Mouse (Mus musculus) neural tube, embryonic 12.5 days (tissue): Measurements from ENCODE around the gene Cnot10. TPM values are rescaled to one million over a fixed set of nuclear protein-coding genes. Genes with fewer than 3 reads are reported as not detected.

Experiments
- ATAC-seq: fragments of 200-750 bp; cut with Nextera tagmentation; 2 replicates; pipeline ENCODE4 v1.8.0; 2017; ENCODE audit warnings: low read depth, mild to moderate bottlenecking, moderate TSS enrichment, moderate library complexity; ENCODE audit not compliant: low FRiP score
- H3K27ac ChIP-seq: fragments of 300-500 bp; sonication (generic); 2 replicates; pipeline ENCODE4 v1.5.1; 2016
- H3K27me3 ChIP-seq: fragments of 300-500 bp; sonication (generic); replicated peaks from 2 replicates; pipeline ENCODE4 v1.6.1; 2016; ENCODE audit warnings: mild to moderate bottlenecking
- H3K36me3 ChIP-seq: fragments of 300-500 bp; sonication (generic); 2 replicates; pipeline ENCODE4 v1.6.1; 2016; ENCODE audit warnings: mild to moderate bottlenecking
- H3K4me1 ChIP-seq: fragments of 300-500 bp; sonication (generic); 2 replicates; pipeline ENCODE4 v1.6.1; 2016
- H3K4me2 ChIP-seq: fragments of 300-500 bp; sonication (generic); replicated peaks from 2 replicates; pipeline ENCODE4 v1.6.1; 2016; ENCODE audit warnings: mild to moderate bottlenecking
- H3K4me3 ChIP-seq: fragments of 300-500 bp; sonication (generic); 2 replicates; pipeline ENCODE4 v1.5.1; 2016
- H3K9ac ChIP-seq: fragments of 300-500 bp; sonication (generic); 2 replicates; pipeline ENCODE4 v1.6.1; 2016; ENCODE audit warnings: mild to moderate bottlenecking
- H3K9me3 ChIP-seq: fragments of 300-500 bp; sonication (generic); 2 replicates; pipeline ENCODE4 v1.6.1; 2016; ENCODE audit warnings: mild to moderate bottlenecking
- WGBS: fragments of 180-500 bp; shearing (Covaris S2); methylation state at CpG from one replicate; pipeline ENCODE4 v1.1.7; 2016; 5-methylcytosine and 5-hydroxymethylcytosine counted together
- polyA plus RNA-seq: library from polyadenylated mRNA; unstranded; fragments of >200 nt; fragmentation: Nextera tagmentation; extraction: Ambion mirVana; gene quantifications from 2 replicates; pipeline ENCODE4 v1.2.1, GENCODE M21; 2016

Gene Cnot10
- polyA plus RNA-seq, 1 experiment from 2014 or later: 64.3 TPM

DNA sequence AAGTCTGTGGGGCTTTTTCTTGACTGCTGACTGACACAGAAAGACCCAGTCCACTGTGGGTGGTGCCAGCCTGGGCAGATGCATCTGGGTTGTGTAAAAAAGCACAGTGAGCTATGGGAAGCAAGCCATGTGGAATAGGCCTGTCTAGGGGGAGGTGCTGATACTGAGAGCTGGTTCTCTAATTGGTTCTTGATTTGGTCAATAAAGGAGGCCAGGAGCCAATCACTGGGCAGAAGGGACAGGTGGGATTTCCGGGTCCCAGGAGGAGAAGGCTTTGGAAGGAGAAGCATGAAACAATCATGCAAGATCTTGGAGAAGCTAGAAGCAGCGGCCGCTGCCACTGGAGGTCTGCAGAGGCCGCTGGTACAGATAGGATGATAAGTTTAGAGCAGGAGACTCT, 27.4 kb downstream of the Cnot10 start:
- Histone ChIP-seq H3K4me2 (no peak overlapping the region), H3K27me3 (no peaks in the 10 kb centered on the region), H3K4me1 (no peaks in the 10 kb centered on the region), H3K27ac (no peak overlapping the region), H3K4me3 (no peak overlapping the region), H3K36me3 (peaks cover 76% of the 10 kb centered on the region), H3K9ac (no peak overlapping the region), H3K9me3 (no peaks in the 10 kb centered on the region)
- ATAC-seq: no peak
- WGBS: 87% methylated on average over 4 of the region's 4 CpGs

DNA sequence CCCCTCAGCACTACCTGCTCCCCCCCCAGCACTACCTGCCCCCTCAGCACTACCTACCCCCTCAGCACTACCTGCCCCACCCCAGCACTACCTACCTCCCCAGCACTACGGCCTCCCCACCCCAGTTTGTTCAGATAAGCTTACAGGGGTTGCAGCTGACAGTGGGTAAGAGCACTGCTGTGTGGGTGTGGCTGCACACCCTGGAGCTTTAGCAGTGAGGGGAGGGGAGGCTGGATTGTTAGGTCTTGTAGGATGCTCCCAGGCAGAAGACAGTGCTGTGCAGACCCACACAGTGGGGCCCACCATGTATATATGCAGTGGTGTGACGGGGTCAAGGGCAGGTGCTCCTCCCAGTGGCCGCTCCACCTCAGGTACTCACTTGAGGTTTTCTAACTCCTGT, 29.7 kb downstream of the Cnot10 start:
- 92% methylated on average over 3 of the region's 3 CpGs for WGBS
- H3K36me3 ChIP-seq: peaks cover 70% of the 10 kb centered on the region

DNA sequence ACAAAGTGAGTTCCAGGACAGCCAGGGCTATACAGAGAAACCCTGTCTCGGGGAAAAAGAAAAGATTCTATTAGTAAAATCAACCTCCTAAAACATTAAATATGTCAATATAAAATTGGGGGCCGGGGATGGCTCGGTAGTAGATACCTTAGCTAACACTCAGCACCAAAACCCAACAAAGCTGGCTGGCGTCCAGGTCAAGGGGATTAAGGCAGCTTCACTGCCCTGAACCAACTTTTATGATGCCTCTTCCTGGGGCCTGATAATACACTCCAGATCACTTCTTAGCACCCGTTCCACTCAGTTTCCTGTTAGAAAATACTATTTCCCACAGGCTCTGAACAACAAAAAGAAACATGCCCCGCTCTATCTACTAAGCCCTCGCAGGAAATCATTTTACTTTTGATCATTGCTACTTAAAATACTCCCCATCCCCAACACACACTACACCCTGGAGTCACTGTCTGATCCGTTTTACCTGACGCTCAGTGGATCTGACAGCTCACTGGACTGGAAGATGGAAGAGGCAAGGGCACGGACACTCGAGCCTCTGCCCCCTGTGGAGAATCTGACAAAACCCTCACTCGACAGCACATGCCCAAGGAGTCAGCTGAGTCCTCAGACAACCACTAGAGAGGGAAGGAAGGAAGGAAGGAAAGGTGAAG, 36.0 kb downstream of the Cnot10 start:
- Histone ChIP-seq H3K4me2 (no peak overlapping the region), H3K27ac (no peak overlapping the region), H3K4me1 (no peaks in the 10 kb centered on the region), H3K9me3 (no peaks in the 10 kb centered on the region), H3K27me3 (no peaks in the 10 kb centered on the region), H3K9ac (no peak overlapping the region), H3K36me3 (peaks cover 52% of the 10 kb centered on the region), H3K4me3 (no peak overlapping the region)
- WGBS: 71% methylated on average over 12 of the region's 12 CpGs
- ATAC-seq: no peak

More for the DNA sequence above, 29.7 kb downstream of the Cnot10 start:
- no peaks in the 10 kb centered on the region for H3K9me3 ChIP-seq
- H3K27me3 ChIP-seq: no peaks in the 10 kb centered on the region
- no peak overlapping the region for H3K9ac ChIP-seq
- H3K4me1 ChIP-seq: no peaks in the 10 kb centered on the region
- H3K27ac ChIP-seq: no peak overlapping the region
- H3K4me3 ChIP-seq: no peak overlapping the region
- no peak for ATAC-seq
- H3K4me2 ChIP-seq: no peak overlapping the region

DNA sequence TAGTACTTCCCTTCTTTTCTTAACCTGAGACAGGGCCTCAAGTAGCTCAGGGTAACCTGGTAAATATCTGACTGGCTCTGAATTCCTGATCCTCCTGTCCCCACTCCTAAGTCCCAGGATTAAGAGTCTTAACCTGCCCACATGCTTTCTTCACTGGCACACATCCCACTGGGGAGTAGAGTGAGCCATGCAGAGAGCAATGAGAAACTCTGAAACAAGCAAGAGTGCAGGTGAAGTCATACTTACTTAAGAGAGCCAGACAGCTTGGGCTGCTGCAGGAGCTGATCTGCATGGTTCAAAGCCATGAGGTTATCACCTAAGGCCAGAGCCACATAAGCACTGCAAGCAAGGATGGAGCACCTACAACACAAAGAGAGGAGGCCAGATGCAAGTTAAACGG, 38.9 kb downstream of the Cnot10 start:
- no peaks in the 10 kb centered on the region for H3K9me3 ChIP-seq
- H3K27me3 ChIP-seq: no peaks in the 10 kb centered on the region
- no peak for ATAC-seq

DNA sequence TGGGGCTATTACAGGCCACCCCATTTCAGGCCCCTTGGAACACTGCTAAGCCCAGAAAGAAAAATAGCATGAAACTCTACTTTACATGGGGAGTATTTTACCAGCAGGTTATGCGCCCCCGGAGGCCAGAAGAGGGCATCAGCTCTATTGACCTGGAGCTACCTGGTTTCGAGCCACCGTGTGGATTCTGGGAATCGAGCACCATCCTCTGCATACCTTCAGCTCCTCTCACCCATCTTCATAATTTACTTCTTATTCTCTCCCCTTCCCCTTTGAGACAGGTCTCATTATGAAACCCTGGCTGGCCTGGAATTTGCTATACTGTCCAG, 55.0 kb downstream of the Cnot10 start:
- H3K36me3 ChIP-seq: peaks cover 37% of the 10 kb centered on the region
- no peak for ATAC-seq
- H3K9ac ChIP-seq: no peak overlapping the region
- 35% methylated on average over 5 of the region's 5 CpGs for WGBS
- no peak overlapping the region for H3K4me3 ChIP-seq
- H3K27ac ChIP-seq: no peak overlapping the region
- H3K9me3 ChIP-seq: no peaks in the 10 kb centered on the region
- peaks cover 6% of the 10 kb centered on the region for H3K4me1 ChIP-seq
- H3K27me3 ChIP-seq: no peaks in the 10 kb centered on the region
- peak overlapping the region; percentile 59; the same call in 1 of the 2 replicates for H3K4me2 ChIP-seq

More for the DNA sequence above, 38.9 kb downstream of the Cnot10 start:
- H3K27ac ChIP-seq: no peak overlapping the region
- H3K36me3 ChIP-seq: peaks cover 57% of the 10 kb centered on the region
- no peaks in the 10 kb centered on the region for H3K4me1 ChIP-seq
- no peak overlapping the region for H3K9ac ChIP-seq
- no peak overlapping the region for H3K4me3 ChIP-seq
- no peak overlapping the region for H3K4me2 ChIP-seq
- 58% methylated on average over 1 of the region's 1 CpGs for WGBS

DNA sequence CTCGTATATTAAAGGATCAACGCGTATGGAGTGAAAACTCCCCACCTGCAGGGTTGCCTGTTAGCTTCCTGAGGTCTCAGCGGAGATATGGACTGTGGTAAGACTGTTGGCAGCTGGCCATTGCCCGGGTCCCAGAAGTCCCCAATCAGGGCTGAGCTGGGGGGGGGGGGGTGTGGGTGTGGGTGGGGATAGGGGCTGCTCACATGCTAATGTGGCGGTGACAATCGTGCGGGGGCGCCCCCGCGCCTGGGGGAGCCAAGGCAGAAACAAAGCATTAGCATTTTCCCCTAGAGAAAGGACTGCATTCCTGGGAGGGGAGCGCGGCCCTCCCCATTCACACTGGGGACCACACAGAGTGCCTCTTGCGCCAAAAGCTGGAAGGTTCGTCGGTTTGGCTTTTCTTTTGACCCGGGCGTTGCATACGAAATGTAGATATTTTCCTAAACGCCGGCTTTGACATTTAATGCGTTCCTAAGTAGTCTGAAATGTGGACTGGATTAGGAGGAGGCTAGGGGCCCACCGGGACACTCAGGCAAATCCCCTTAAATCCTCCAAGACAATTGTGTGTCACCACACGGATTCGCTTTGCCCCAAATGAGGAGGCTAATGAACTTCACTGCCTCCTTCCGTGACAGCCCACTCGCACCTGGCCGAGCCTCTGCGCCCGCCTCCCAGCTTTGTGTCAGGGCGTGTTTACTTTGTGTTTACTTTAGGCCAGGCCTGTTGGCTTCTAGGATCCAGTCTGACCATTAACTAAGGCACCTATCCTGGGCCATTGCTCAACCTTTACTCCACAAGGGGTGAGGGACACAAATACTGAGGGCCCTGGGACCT, 55.6 kb downstream of the Cnot10 start:
- peak; percentile 89 for ATAC-seq
- H3K36me3 ChIP-seq: peaks cover 32% of the 10 kb centered on the region
- WGBS: 3% methylated on average over 31 of the region's 31 CpGs
- no peaks in the 10 kb centered on the region for H3K27me3 ChIP-seq
- H3K27ac ChIP-seq: 0 out of 2 replicates have a peak overlapping the region, but pooled peaks have one; percentile 3
- H3K4me3 ChIP-seq: 0 out of 2 replicates have a peak overlapping the region, but pooled peaks have one; percentile 9
- no peaks in the 10 kb centered on the region for H3K9me3 ChIP-seq
- H3K9ac ChIP-seq: no peak overlapping the region
- peak overlapping the region; percentile 59 for H3K4me2 ChIP-seq
- peaks cover 6% of the 10 kb centered on the region for H3K4me1 ChIP-seq

DNA sequence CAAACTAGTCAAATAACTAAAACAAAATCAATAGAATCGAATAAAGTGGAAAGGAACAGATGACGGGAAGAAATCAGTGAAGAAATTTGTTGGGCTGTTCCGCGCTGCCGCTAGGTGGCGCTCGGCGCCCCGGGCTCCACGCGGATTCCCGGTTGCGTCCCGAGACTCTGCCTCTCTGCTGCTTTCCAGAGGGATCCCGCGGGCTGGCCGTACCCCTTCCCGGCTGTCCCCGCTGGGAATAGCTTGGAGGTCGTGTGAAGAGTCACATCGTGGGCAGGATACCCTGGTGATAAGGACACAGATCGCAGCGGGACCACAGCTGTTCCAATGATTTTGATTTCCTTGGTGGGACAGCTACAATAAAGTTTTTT, 56.2 kb downstream of the Cnot10 start:
- H3K4me2 ChIP-seq: peak overlapping the region; percentile 59
- H3K4me3 ChIP-seq: 0 out of 2 replicates have a peak overlapping the region, but pooled peaks have one; percentile 9
- ATAC-seq: peak; percentile 83
- 0 out of 2 replicates have a peak overlapping the region, but pooled peaks have one; percentile 3 for H3K27ac ChIP-seq
- no peak overlapping the region for H3K9ac ChIP-seq
- 1% methylated on average over 23 of the region's 23 CpGs for WGBS
- H3K27me3 ChIP-seq: no peaks in the 10 kb centered on the region
- H3K9me3 ChIP-seq: no peaks in the 10 kb centered on the region
- H3K36me3 ChIP-seq: peaks cover 26% of the 10 kb centered on the region
- H3K4me1 ChIP-seq: peaks cover 6% of the 10 kb centered on the region

DNA sequence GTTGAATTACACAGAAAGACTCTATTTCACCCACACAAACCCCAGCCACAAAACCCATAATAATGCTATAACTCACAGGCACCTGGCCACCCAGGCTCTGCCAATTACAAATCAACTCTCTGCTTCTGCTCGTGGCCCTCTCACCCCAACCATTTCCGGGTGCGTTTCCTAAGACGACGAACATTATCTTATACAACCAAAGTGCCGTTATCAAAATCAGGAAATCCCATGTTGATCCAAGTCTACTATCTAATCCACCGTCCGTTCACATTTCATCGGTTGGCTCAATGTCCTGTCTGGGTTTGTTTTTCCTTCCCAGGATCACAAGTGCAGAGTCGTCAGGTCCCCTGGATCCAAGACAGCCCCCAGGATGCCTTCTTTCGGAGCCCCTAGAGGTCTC, 61.3 kb downstream of the Cnot10 start:
- Histone ChIP-seq H3K27ac (no peak overlapping the region), H3K4me2 (no peak overlapping the region), H3K36me3 (no peaks in the 10 kb centered on the region), H3K9ac (no peak overlapping the region), H3K4me1 (no peaks in the 10 kb centered on the region), H3K4me3 (no peak overlapping the region), H3K27me3 (no peaks in the 10 kb centered on the region), H3K9me3 (no peaks in the 10 kb centered on the region)
- 84% methylated on average over 11 of the region's 11 CpGs for WGBS
- ATAC-seq: no peak

DNA sequence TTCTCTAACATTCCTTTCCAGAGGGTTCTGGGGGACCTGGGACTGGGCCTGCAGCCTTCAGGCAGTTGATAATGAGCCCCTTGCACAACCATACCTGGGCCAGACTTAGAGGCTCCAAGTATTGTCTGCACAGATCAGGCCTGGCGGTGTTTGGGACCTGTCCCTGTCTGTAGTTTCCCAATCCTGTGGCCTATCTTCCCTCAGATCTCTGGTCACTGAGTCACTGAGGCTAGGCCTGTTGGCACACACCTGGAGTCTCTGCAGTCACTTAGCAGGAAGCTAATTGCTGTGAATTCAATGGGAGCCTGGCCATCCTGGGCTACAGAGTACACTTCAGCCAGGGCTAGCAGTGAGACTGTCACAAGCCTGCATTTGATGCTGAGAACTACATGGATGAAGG, 64.0 kb downstream of the Cnot10 start:
- H3K9me3 ChIP-seq: no peaks in the 10 kb centered on the region
- no peaks in the 10 kb centered on the region for H3K36me3 ChIP-seq
- WGBS: 93% methylated on average over 1 of the region's 1 CpGs
- no peaks in the 10 kb centered on the region for H3K27me3 ChIP-seq
- ATAC-seq: no peak
- no peak overlapping the region for H3K4me2 ChIP-seq
- no peak overlapping the region for H3K27ac ChIP-seq
- H3K9ac ChIP-seq: no peak overlapping the region
- H3K4me3 ChIP-seq: no peak overlapping the region
- no peaks in the 10 kb centered on the region for H3K4me1 ChIP-seq

DNA sequence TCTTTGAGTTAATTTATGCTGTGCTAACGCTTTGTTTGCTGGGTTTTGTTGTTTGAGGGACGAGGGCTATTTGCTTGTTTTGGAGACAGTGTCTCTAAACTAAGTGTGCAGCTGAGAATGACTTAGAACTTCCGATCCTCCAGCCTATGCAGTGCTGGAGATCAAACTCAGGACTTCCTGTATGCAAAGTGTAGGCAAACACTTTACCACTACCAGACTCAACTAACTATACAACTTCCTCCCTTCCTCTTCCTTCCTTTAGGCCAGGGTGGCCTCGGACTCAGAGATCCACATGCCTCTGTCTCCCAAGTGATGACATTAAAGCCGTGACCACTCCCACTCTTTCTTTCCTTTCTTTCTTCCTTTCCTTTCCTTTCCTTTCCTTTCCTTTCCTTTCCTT, 66.5 kb downstream of the Cnot10 start:
- Histone ChIP-seq H3K9me3 (no peaks in the 10 kb centered on the region), H3K4me1 (no peaks in the 10 kb centered on the region), H3K27me3 (no peaks in the 10 kb centered on the region), H3K4me2 (no peak overlapping the region), H3K27ac (no peak overlapping the region), H3K36me3 (no peaks in the 10 kb centered on the region), H3K4me3 (no peak overlapping the region), H3K9ac (no peak overlapping the region)
- ATAC-seq: no peak
- 62% methylated on average over 5 of the region's 5 CpGs for WGBS

DNA sequence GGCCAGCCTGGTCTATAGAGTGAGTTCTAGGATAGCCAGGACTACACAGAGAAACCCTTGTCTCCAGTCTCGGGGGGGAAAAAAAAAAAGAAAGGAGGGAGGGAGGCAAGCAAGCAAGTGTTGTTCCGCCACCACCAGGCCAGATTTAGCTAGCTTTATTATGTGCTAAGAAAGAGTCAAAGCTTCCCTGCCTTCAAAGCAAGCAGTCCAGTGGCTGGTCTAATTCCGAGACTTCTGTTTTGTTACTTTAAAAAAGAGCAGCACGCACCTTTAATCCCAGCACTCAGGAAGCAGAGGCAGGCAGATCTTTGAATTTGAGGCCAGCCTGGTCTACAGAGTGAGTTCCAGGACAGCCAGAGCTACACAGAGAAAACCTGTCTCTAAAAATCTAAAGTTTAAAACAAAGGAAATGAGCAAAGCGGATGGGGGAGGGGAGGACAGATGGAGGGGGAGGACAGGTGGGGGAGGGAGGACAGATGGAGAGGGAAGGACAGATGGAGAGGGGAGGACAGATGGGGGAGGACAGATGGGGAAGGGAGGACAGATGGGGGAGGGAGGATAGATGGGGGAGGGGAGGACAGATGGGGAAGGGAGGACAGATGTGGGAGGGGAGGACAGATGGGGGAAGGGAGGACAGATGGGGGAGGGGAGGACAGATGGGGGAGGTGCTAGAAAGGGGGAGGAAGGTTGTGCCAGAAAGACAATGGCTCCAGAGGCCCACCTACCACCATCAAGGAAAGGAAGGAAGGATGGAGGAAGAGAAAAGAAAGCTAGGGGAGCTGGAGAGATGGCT, 71.1 kb downstream of the Cnot10 start:
- Histone ChIP-seq H3K4me3 (no peak overlapping the region), H3K27ac (no peak overlapping the region), H3K36me3 (no peaks in the 10 kb centered on the region), H3K4me1 (peaks cover 8% of the 10 kb centered on the region), H3K4me2 (no peak overlapping the region), H3K9ac (no peak overlapping the region), H3K27me3 (no peaks in the 10 kb centered on the region), H3K9me3 (no peaks in the 10 kb centered on the region)
- 89% methylated on average over 5 of the region's 5 CpGs for WGBS
- ATAC-seq: no peak

DNA sequence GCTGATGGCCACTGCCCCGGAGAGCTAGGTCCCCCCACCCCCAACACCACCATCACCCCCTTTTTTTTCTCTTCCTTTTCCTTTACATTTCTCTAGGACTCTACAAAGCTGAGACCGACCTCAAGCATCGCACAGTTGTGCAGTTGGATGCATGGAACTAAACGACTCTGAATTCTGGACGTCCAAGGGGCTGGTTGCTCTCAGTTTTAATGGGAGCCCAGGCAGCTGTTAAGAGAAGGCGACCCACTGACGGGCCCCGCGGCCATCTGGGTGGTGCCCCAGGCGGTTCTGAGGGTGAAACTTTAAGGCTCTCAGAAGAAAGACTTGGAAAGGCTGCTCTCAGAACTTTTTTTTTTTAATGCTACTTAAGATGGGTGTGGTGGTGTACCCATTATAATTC, 75.3 kb downstream of the Cnot10 start:
- no peaks in the 10 kb centered on the region for H3K9me3 ChIP-seq
- H3K27ac ChIP-seq: no peak overlapping the region
- H3K4me2 ChIP-seq: peak overlapping the region; percentile 87
- no peak for ATAC-seq
- under 1% methylated on average over 10 of the region's 10 CpGs for WGBS
- H3K9ac ChIP-seq: peak overlapping the region; percentile 75; the same call in 1 of the 2 replicates
- H3K27me3 ChIP-seq: peaks cover 19% of the 10 kb centered on the region
- no peaks in the 10 kb centered on the region for H3K36me3 ChIP-seq
- H3K4me1 ChIP-seq: peaks cover 38% of the 10 kb centered on the region
- H3K4me3 ChIP-seq: peak overlapping the region; percentile 67
